Mouse (Mus musculus) midbrain, embryonic 13.5 days (tissue): Measurements from ENCODE around the gene Tns3. TPM values are rescaled to one million over a fixed set of nuclear protein-coding genes. Genes with fewer than 3 reads are reported as not detected.
A peak's percentile ranks its signal among the peaks of the same experiment; 100 is the strongest.

ENCODE experiments used
- ATAC-seq: fragments of 200-750 bp; cut with Nextera tagmentation; 2 replicates; pipeline ENCODE4 v1.8.0; 2017; ENCODE audit warnings: mild to moderate bottlenecking, moderate TSS enrichment, moderate library complexity
- H3K27ac ChIP-seq: fragments of 300-500 bp; sonication (generic); 2 replicates; pipeline ENCODE4 v1.5.1; 2015; ENCODE audit warnings: inconsistent platforms, mild to moderate bottlenecking, moderate library complexity
- H3K27me3 ChIP-seq: fragments of 300-500 bp; sonication (generic); 2 replicates; pipeline ENCODE4 v1.6.1; 2015; ENCODE audit warnings: mild to moderate bottlenecking, inconsistent platforms
- H3K36me3 ChIP-seq: fragments of 300-500 bp; sonication (generic); 2 replicates; pipeline ENCODE4 v1.6.1; 2015; ENCODE audit warnings: mild to moderate bottlenecking, inconsistent platforms
- H3K4me1 ChIP-seq: fragments of 300-500 bp; sonication (generic); replicated peaks from 2 replicates; pipeline ENCODE4 v1.6.1; 2015; ENCODE audit warnings: inconsistent platforms
- H3K4me2 ChIP-seq: fragments of 300-500 bp; sonication (generic); replicated peaks from 2 replicates; pipeline ENCODE4 v1.6.1; 2015; ENCODE audit warnings: moderate library complexity, mild to moderate bottlenecking, inconsistent platforms
- H3K4me3 ChIP-seq: fragments of 300-500 bp; sonication (generic); replicated peaks from 2 replicates; pipeline ENCODE4 v1.5.1; 2015; ENCODE audit warnings: mild to moderate bottlenecking, inconsistent platforms
- H3K9ac ChIP-seq: fragments of 300-500 bp; sonication (generic); replicated peaks from 2 replicates; pipeline ENCODE4 v1.6.1; 2015; ENCODE audit warnings: mild to moderate bottlenecking, inconsistent platforms
- H3K9me3 ChIP-seq: fragments of 300-500 bp; sonication (generic); 2 replicates; pipeline ENCODE4 v1.6.1; 2016; ENCODE audit warnings: mild to moderate bottlenecking, inconsistent platforms
- WGBS: fragments of 180-500 bp; shearing (Covaris S2); methylation state at CpG from one replicate; pipeline ENCODE4 v1.1.7; 2015; 5-methylcytosine and 5-hydroxymethylcytosine counted together
- polyA plus RNA-seq: library from polyadenylated mRNA; unstranded; fragments of >200 nt; fragmentation: Nextera tagmentation; extraction: Ambion mirVana; gene quantifications from 2 replicates; pipeline ENCODE4 v1.2.1, GENCODE M21; 2015

The Tns3 gene
- polyA plus RNA-seq, 1 experiment from 2014 or later, result 4.4 TPM

DNA sequence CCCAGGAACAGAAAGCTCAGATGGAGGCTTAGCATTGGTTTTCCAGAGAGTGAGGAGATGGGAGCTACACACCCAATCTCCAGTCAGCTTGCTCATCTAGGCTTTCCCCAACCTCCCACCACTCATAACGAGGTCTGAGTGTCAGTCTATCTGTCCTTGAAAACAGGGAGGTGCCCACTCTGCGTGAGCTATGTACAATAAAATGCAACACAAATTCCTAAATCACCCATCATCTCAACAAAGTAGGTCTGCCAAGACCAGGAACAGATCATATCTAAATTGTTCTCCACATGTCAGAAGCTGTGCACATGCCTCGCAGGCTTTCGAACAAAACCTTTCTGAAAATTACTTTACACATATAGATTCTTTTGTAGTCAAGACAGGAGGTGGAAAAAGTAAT lies 134.3 kb downstream of the Tns3 start:
- Histone ChIP-seq H3K4me2 (no peak overlapping the region), H3K36me3 (no peaks in the 10 kb centered on the region), H3K9ac (no peak overlapping the region), H3K4me1 (peaks cover 14% of the 10 kb centered on the region), H3K9me3 (no peaks in the 10 kb centered on the region), H3K27ac (no peak overlapping the region), H3K27me3 (no peaks in the 10 kb centered on the region), H3K4me3 (no peak overlapping the region)
- 92% methylated on average over 4 of the region's 4 CpGs for whole genome bisulfite sequencing
- ATAC-seq, result no peak

- ATAC-seq, result no peak
- no peak overlapping the region for H3K9ac ChIP-seq
- peaks cover 15% of the 10 kb centered on the region for H3K4me1 ChIP-seq
- H3K27me3 ChIP-seq, result no peaks in the 10 kb centered on the region
- no peak overlapping the region for H3K27ac ChIP-seq
- no peaks in the 10 kb centered on the region for H3K9me3 ChIP-seq
- 70% methylated on average over 9 of the region's 9 CpGs for WGBS
- H3K4me2 ChIP-seq, result no peak overlapping the region
- no peaks in the 10 kb centered on the region for H3K36me3 ChIP-seq
- H3K4me3 ChIP-seq, result no peak overlapping the region
Measured at GRCm38 (mm10) chr11:8525463-8526145, 138.7 kb downstream of the Tns3 start.

- Histone ChIP-seq H3K27ac (no peak overlapping the region), H3K36me3 (no peaks in the 10 kb centered on the region), H3K4me2 (no peak overlapping the region), H3K4me1 (peaks cover 15% of the 10 kb centered on the region), H3K4me3 (no peak overlapping the region), H3K9ac (no peak overlapping the region), H3K9me3 (no peaks in the 10 kb centered on the region), H3K27me3 (no peaks in the 10 kb centered on the region)
- WGBS, result 40% methylated on average over 10 of the region's 10 CpGs
- peak; percentile 68 for ATAC-seq
Measured at GRCm38 (mm10) chr11:8523344-8524126, 140.8 kb downstream of the Tns3 start.

- Histone ChIP-seq H3K4me1 (peaks cover 7% of the 10 kb centered on the region), H3K9me3 (no peaks in the 10 kb centered on the region), H3K27ac (no peak overlapping the region), H3K9ac (no peak overlapping the region), H3K27me3 (no peaks in the 10 kb centered on the region), H3K36me3 (no peaks in the 10 kb centered on the region), H3K4me2 (no peak overlapping the region), H3K4me3 (no peak overlapping the region)
- 44% methylated on average over 7 of the region's 7 CpGs for WGBS
- peak; percentile 51 for ATAC-seq
Measured at GRCm38 (mm10) chr11:8513359-8514253, 150.7 kb downstream of the Tns3 start.

GRCm38 (mm10) chr11:8510294-8510693 lies 154.0 kb downstream of the Tns3 start:
- Histone ChIP-seq H3K36me3 (no peaks in the 10 kb centered on the region), H3K9me3 (no peaks in the 10 kb centered on the region), H3K4me3 (no peak overlapping the region), H3K27me3 (no peaks in the 10 kb centered on the region), H3K4me1 (peaks cover 7% of the 10 kb centered on the region), H3K9ac (no peak overlapping the region), H3K27ac (no peak overlapping the region), H3K4me2 (no peak overlapping the region)
- 44% methylated on average over 2 of the region's 2 CpGs for WGBS
- ATAC-seq, result no peak

DNA sequence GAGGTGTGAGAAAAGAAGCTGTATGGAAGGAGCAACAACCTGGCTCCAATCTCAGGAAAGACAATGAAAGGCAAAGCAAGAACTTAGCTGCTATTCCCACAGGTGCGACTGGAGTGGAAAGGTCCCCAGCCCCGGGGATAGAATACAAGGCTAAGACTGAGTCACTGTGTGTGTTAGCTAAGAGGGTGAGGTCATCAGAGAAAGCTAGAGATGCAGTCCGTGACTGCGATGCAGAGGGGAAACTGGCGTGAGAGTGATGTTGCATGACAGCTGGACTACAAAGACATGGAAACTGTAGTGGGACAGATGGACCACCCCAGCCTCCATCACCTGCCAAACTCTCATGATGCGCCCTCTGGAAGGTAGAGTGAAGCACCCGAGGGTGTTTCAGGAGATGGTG lies 154.7 kb downstream of the Tns3 start:
- Histone ChIP-seq H3K9me3 (no peaks in the 10 kb centered on the region), H3K36me3 (no peaks in the 10 kb centered on the region), H3K9ac (no peak overlapping the region), H3K4me3 (no peak overlapping the region), H3K27me3 (no peaks in the 10 kb centered on the region), H3K4me2 (no peak overlapping the region), H3K27ac (no peak overlapping the region), H3K4me1 (peaks cover 7% of the 10 kb centered on the region)
- WGBS, result 90% methylated on average over 7 of the region's 7 CpGs
- no peak for ATAC-seq

DNA sequence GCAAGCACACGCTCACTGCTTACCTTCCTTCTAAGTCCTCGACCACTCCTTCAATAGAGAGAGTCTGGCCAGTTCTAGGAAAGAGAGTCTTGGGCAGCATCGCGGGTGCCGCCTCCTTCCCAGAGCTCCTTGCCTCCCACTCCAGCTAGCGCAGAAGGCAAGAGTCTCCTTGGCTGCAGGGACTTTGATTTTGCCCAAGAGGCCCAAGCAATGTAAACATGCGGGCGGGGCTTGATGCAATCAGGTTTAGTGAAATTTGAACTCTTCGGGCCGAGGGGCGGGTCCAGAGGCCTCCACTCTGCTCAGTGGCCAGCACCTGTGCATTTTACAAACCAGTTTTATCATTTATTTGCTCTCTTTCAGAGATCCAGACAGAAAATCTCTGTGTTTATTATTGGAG lies 160.6 kb downstream of the Tns3 start:
- Histone ChIP-seq H3K9me3 (no peaks in the 10 kb centered on the region), H3K27ac (no peak overlapping the region), H3K4me1 (peaks cover 3% of the 10 kb centered on the region; the same call in 1 of the 2 replicates), H3K27me3 (no peaks in the 10 kb centered on the region), H3K36me3 (no peaks in the 10 kb centered on the region), H3K4me2 (no peak overlapping the region), H3K9ac (no peak overlapping the region), H3K4me3 (no peak overlapping the region)
- 40% methylated on average over 11 of the region's 11 CpGs for WGBS
- ATAC-seq, result no peak

DNA sequence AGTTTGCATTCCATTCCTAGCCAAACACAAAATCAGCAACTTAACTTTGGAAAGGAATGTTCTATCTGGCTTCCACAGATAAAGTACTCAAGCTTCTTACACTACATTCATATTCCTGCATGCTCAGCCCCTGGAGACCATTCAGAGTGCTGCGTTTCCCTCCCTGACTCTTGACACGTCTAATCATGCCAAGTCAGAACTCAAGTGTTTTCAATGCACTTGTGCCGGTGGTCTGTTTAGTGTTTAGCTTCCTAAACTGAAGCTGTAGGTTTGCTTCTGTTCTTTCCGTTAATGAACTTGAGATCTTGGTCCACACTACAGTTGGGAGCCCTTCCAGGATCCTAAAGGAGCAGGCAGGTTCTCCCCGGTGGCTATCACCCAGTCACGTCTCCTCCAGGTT lies 163.5 kb downstream of the Tns3 start:
- peaks cover 11% of the 10 kb centered on the region for H3K4me1 ChIP-seq
- H3K9ac ChIP-seq, result no peak overlapping the region
- ATAC-seq, result no peak
- H3K27me3 ChIP-seq, result no peaks in the 10 kb centered on the region
- no peak overlapping the region for H3K4me3 ChIP-seq
- no peaks in the 10 kb centered on the region for H3K9me3 ChIP-seq
- H3K4me2 ChIP-seq, result no peak overlapping the region
- H3K36me3 ChIP-seq, result no peaks in the 10 kb centered on the region
- no peak overlapping the region for H3K27ac ChIP-seq
- WGBS, result 89% methylated on average over 6 of the region's 6 CpGs

- no peak overlapping the region for H3K4me2 ChIP-seq
- H3K27ac ChIP-seq, result no peak overlapping the region; the same call in 1 of the 2 replicates
- 88% methylated on average over 6 of the region's 6 CpGs for WGBS
- H3K27me3 ChIP-seq, result no peaks in the 10 kb centered on the region
- H3K4me3 ChIP-seq, result no peak overlapping the region
- no peaks in the 10 kb centered on the region for H3K9me3 ChIP-seq
- H3K4me1 ChIP-seq, result peaks cover 12% of the 10 kb centered on the region; the same call in 1 of the 2 replicates
- H3K36me3 ChIP-seq, result no peaks in the 10 kb centered on the region
- H3K9ac ChIP-seq, result no peak overlapping the region
- ATAC-seq, result no peak
Measured at GRCm38 (mm10) chr11:8497136-8497535, 167.2 kb downstream of the Tns3 start.

GRCm38 (mm10) chr11:8496686-8497085 lies 167.6 kb downstream of the Tns3 start:
- Histone ChIP-seq H3K9ac (no peak overlapping the region), H3K36me3 (no peaks in the 10 kb centered on the region), H3K9me3 (no peaks in the 10 kb centered on the region), H3K27me3 (no peaks in the 10 kb centered on the region), H3K27ac (no peak overlapping the region; the same call in 1 of the 2 replicates), H3K4me1 (peaks cover 12% of the 10 kb centered on the region; the same call in 1 of the 2 replicates), H3K4me2 (no peak overlapping the region), H3K4me3 (no peak overlapping the region)
- 72% methylated on average over 5 of the region's 5 CpGs for WGBS
- no peak for ATAC-seq

GRCm38 (mm10) chr11:8495801-8496200 lies 168.5 kb downstream of the Tns3 start:
- no peak overlapping the region for H3K9ac ChIP-seq
- no peaks in the 10 kb centered on the region for H3K36me3 ChIP-seq
- no peak for ATAC-seq
- no peaks in the 10 kb centered on the region for H3K27me3 ChIP-seq
- peaks cover 12% of the 10 kb centered on the region; the same call in 1 of the 2 replicates for H3K4me1 ChIP-seq
- H3K4me2 ChIP-seq, result no peak overlapping the region
- no peak overlapping the region for H3K27ac ChIP-seq
- WGBS, result 91% methylated on average over 7 of the region's 7 CpGs
- no peaks in the 10 kb centered on the region for H3K9me3 ChIP-seq
- no peak overlapping the region for H3K4me3 ChIP-seq

DNA sequence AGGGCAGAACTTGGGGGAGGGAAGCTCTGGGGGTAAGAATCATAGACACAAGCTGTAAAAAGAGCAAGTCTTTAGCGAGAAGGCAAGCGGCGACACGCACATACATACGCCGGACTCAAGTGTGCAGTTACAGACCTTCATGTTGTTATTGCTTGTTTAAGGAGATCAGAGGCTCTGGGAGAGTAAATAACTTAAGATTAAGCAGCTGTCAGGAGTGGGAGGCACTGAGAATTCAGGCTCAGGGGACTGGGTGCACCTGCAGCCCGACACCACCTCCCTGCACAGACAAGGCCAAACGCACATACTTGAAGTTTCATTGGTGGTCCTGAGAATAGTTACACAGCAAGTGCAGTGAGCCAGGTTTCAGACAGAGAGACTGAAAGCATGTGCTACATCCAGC lies 169.3 kb downstream of the Tns3 start:
- Histone ChIP-seq H3K27me3 (no peaks in the 10 kb centered on the region), H3K9me3 (no peaks in the 10 kb centered on the region), H3K4me2 (no peak overlapping the region), H3K27ac (no peak overlapping the region), H3K9ac (no peak overlapping the region), H3K4me1 (peaks cover 12% of the 10 kb centered on the region; the same call in 1 of the 2 replicates), H3K36me3 (no peaks in the 10 kb centered on the region), H3K4me3 (no peak overlapping the region)
- ATAC-seq, result no peak
- WGBS, result 86% methylated on average over 8 of the region's 8 CpGs
